Mouse (Mus musculus) limb, embryonic 11.5 days (tissue): Measurements from ENCODE around the gene Cd300c. TPM values are rescaled to one million over a fixed set of nuclear protein-coding genes. Genes with fewer than 3 reads are reported as not detected.
"Not testable (repeated sequence)": the region's sequence is repeated elsewhere in the genome, so short reads cannot be mapped to it uniquely, and the experiment has no call there.

Experiments used
- ATAC-seq: fragments of 200-750 bp; cut with Nextera tagmentation; 2 replicates; pipeline ENCODE4 v1.8.0; 2017; ENCODE audit warnings: low read depth; ENCODE audit not compliant: insufficient number of reproducible peaks, low FRiP score, low TSS enrichment
- DNase-seq: peaks from one replicate; pipeline ENCODE4 v3.0.0-alpha.2; 2015; ENCODE audit warnings: low spot score
- H3K27ac ChIP-seq: fragments of 300-500 bp; sonication (generic); replicated peaks from 2 replicates; pipeline ENCODE4 v1.5.1; 2014; ENCODE audit warnings: low read depth, mild to moderate bottlenecking, low read length
- H3K27me3 ChIP-seq: fragments of 300-500 bp; sonication (generic); 2 replicates; pipeline ENCODE4 v1.6.1; 2014; ENCODE audit warnings: mild to moderate bottlenecking, low read length, mixed read lengths; ENCODE audit not compliant: control insufficient read depth, insufficient read depth
- H3K36me3 ChIP-seq: fragments of 300-500 bp; sonication (generic); 2 replicates; pipeline ENCODE4 v1.6.1; 2014; ENCODE audit warnings: mild to moderate bottlenecking, low read length, moderate library complexity, mixed read lengths; ENCODE audit not compliant: control insufficient read depth, insufficient read depth
- H3K4me1 ChIP-seq: fragments of 300-500 bp; sonication (generic); 2 replicates; pipeline ENCODE4 v1.6.1; 2014; ENCODE audit warnings: low read length, mixed read lengths; ENCODE audit not compliant: control insufficient read depth, insufficient read depth
- H3K4me2 ChIP-seq: fragments of 300-500 bp; sonication (generic); 2 replicates; pipeline ENCODE4 v1.6.1; 2014; ENCODE audit warnings: low read depth, mild to moderate bottlenecking, moderate library complexity; ENCODE audit not compliant: severe bottlenecking
- H3K4me3 ChIP-seq: fragments of 300-500 bp; sonication (generic); 2 replicates; pipeline ENCODE4 v1.5.1; 2014; ENCODE audit warnings: low read depth, low read length
- H3K9ac ChIP-seq: fragments of 300-500 bp; sonication (generic); 2 replicates; pipeline ENCODE4 v1.6.1; 2014; ENCODE audit warnings: mild to moderate bottlenecking, low read length
- H3K9me3 ChIP-seq: fragments of 300-500 bp; sonication (generic); 2 replicates; pipeline ENCODE4 v1.6.1; 2016; ENCODE audit warnings: low read length; ENCODE audit not compliant: control insufficient read depth
- WGBS: fragments of 180-500 bp; shearing (Covaris S2); extraction: QIAGEN DNeasy Blood & Tissue Kit; methylation state at CpG from one replicate; pipeline ENCODE4 v1.1.7; 2014; 5-methylcytosine and 5-hydroxymethylcytosine counted together
- polyA plus RNA-seq: library from polyadenylated mRNA; unstranded; fragments of >200 nt; fragmentation: Nextera tagmentation; extraction: Ambion mirVana; gene quantifications from 2 replicates; pipeline ENCODE4 v1.2.1, GENCODE M21; 2014

Gene Cd300c
- not detected in 2 replicates for polyA plus RNA-seq

DNA sequence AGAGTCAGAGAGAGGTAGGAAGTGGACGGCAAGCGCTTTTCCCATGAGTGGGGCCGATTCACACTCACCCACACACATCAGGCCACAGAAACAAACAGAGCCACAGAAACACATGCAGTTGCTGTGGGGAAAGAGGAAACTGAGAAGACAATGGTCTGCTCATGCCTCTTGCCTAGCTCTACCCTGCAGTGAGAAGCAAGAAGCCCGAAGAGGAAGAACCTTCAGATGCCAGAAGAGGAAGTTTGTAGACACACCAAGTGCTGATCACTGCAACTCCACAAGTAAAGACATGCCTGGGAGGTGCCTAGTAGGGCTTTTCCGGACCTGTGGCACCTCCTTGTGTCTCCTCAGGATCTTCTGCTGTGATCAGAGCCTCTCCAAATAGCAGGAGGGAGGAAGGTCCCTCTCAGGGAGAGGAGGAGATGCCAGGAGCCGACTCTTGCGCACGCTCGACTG is at the start of gene Cd300c:
Gene Cd300c (minus strand): TSS at position 406 of the 456 bp plus-strand sequence.
- Histone ChIP-seq H3K4me3 (no peak within 1 kb of the TSS), H3K9ac (no peak within 1 kb of the TSS), H3K4me2 (no peak within 1 kb of the TSS; the same call in 1 of the 2 replicates), H3K4me1 (no peaks in the 10 kb centered on the region), H3K36me3 (no peaks in the 10 kb centered on the region), H3K27ac (no peak within 1 kb of the TSS), H3K9me3 (no peaks in the 10 kb centered on the region), H3K27me3 (no peaks in the 10 kb centered on the region)
- DNase-seq (no peak), ATAC-seq (no peak)
- 84% methylated on average over 9 of the region's 9 CpGs for WGBS

DNA sequence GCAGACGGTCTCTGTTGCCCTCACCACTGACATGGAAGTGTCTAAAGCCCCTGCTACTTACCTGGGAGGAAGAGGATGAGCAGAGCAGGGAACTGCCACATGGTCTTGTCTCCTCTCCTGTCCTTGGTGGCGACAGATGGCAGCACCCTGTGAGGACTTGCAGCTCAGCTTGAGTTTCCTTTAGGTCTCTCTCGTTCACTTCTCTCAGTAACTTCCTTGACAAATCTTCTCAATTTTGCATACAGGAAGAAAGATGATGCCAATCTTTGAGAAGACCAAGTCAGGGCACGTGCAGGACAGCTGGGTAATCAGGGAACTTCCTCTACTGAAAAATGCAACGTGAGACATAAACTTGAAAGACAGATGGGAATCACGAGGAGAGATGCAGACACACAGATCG is 47.1 kb upstream of the Cd300c start, which contains the start of gene Cd300ld2:
Gene Cd300ld2 (minus strand): TSS at position 101 of the 400 bp plus-strand sequence.
- no CpG with 5 or more reads among the region's 7 CpGs for WGBS

DNA sequence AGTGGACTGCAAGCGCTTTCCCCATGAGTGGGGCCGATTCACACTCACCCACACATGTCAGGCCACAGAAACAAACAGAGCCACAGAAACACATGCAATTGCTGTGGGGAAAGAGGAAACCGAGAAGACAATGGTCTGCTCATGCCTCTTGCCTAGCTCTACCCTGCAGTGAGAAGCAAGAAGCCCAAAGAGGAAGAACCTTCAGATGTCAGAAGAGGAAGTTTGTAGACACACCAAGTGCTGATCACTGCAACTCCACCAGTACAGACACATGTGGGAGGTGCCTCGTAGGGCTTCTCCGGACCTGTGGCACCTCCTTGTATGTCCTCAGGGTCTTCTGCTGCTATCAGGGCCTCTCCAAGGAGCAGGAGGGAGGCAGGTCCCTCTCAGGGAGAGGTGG is 35.1 kb upstream of the Cd300c start:
- no peak overlapping the region for H3K9ac ChIP-seq
- H3K27me3 ChIP-seq: no peaks in the 10 kb centered on the region
- no peak for ATAC-seq
- H3K36me3 ChIP-seq: no peaks in the 10 kb centered on the region
- H3K27ac ChIP-seq: no peak overlapping the region
- no peaks in the 10 kb centered on the region for H3K9me3 ChIP-seq
- H3K4me2 ChIP-seq: no peak overlapping the region
- no peak overlapping the region for H3K4me3 ChIP-seq
- H3K4me1 ChIP-seq: no peaks in the 10 kb centered on the region
- no peak for DNase-seq
- 82% methylated on average over 5 of the region's 5 CpGs for WGBS

More for the DNA sequence above, 47.1 kb upstream of the Cd300c start, which contains the start of gene Cd300ld2:
- not testable (repeated sequence) for H3K9me3 ChIP-seq, H3K27ac ChIP-seq, H3K9ac ChIP-seq, H3K36me3 ChIP-seq, H3K4me1 ChIP-seq, H3K27me3 ChIP-seq, H3K4me3 ChIP-seq, H3K4me2 ChIP-seq, ATAC-seq, DNase-seq

- H3K9me3 ChIP-seq: no peaks in the 10 kb centered on the region
- no peak for DNase-seq
- no peak within 1 kb of the TSS for H3K9ac ChIP-seq
- ATAC-seq: no peak
- no peaks in the 10 kb centered on the region for H3K36me3 ChIP-seq
- H3K4me3 ChIP-seq: no peak within 1 kb of the TSS
- H3K27ac ChIP-seq: no peak within 1 kb of the TSS
- no peak within 1 kb of the TSS for H3K4me2 ChIP-seq
- H3K4me1 ChIP-seq: no peaks in the 10 kb centered on the region
- 80% methylated on average over 7 of the region's 7 CpGs for WGBS
- no peaks in the 10 kb centered on the region for H3K27me3 ChIP-seq
Measured at GRCm38 (mm10) chr11:115001474-115002040, 32.6 kb upstream of the Cd300c start, which contains the start of gene Cd300c2. TSS of gene Cd300c2 (minus strand) at chr11:115001880.

DNA sequence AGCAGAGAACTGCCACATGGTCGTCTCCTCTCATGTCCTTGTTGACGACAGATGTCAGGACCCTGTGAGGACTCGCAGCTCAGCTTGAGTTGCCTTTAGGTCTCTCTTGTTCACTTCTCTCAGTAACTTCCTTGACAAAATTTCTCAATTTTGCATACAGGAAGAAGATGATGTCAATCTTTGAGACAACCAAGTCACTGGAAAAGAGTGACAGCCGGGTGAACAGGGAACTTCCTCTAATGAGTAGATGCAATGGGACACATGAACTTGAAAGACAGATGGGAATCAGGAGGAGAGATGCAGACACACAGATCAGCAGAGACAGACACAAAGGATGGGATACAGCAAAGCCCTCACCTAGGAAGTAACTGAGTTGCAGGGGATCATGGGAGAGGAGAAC is 20.8 kb upstream of the Cd300c start, which contains the start of gene Cd300ld:
Gene Cd300ld (minus strand): TSS at position 130 of the 400 bp plus-strand sequence.
- Histone ChIP-seq H3K27ac (no peak within 1 kb of the TSS), H3K4me1 (no peaks in the 10 kb centered on the region), H3K9ac (no peak within 1 kb of the TSS), H3K4me2 (no peak within 1 kb of the TSS), H3K36me3 (no peaks in the 10 kb centered on the region), H3K9me3 (no peaks in the 10 kb centered on the region), H3K4me3 (no peak within 1 kb of the TSS), H3K27me3 (no peaks in the 10 kb centered on the region)
- no peak for ATAC-seq
- WGBS: 75% methylated on average over 4 of the region's 4 CpGs
- DNase-seq: no peak

- DNase-seq (no peak), ATAC-seq (no peak)
- Histone ChIP-seq H3K4me2 (no peak overlapping the region), H3K27me3 (no peaks in the 10 kb centered on the region), H3K36me3 (no peaks in the 10 kb centered on the region), H3K4me1 (no peaks in the 10 kb centered on the region), H3K9ac (no peak overlapping the region), H3K4me3 (no peak overlapping the region), H3K27ac (no peak overlapping the region), H3K9me3 (peaks cover 4% of the 10 kb centered on the region; the same call in 1 of the 2 replicates)
- WGBS: 89% methylated on average over 4 of the region's 4 CpGs
Measured at GRCm38 (mm10) chr11:114981866-114982265, 12.9 kb upstream of the Cd300c start.

DNA sequence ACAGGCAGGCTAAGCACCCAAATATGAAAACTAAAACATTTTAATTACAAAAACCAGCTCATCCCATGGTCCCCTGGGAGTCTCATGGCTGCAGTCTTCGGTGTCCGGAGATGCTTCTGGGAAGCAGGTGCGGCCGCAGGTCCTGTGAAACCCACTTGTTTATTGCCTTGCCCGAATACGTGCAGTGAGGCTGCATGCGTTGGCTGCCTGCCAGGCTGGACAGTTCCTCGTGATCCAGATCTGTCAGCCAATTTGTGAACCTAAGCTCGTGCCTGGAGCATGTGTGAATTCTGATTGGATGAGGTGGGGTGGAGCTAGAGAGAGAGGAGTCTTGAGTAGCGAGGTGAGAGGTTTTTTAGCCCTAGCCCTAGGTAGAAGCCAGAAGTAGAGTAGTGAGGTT is 3.8 kb upstream of the Cd300c start:
- no peak for DNase-seq
- Histone ChIP-seq H3K4me2 (no peak overlapping the region), H3K9me3 (no peaks in the 10 kb centered on the region), H3K27me3 (no peaks in the 10 kb centered on the region), H3K4me3 (no peak overlapping the region), H3K9ac (no peak overlapping the region), H3K4me1 (no peaks in the 10 kb centered on the region), H3K27ac (no peak overlapping the region), H3K36me3 (no peaks in the 10 kb centered on the region)
- WGBS: 86% methylated on average over 10 of the region's 10 CpGs
- ATAC-seq: no peak

GRCm38 (mm10) chr11:114965182-114965828 is 3.7 kb downstream of the Cd300c start:
- DNase-seq: no peak
- no peaks in the 10 kb centered on the region for H3K36me3 ChIP-seq
- no peak overlapping the region for H3K27ac ChIP-seq
- no peak for ATAC-seq
- no peak overlapping the region for H3K4me2 ChIP-seq
- no peaks in the 10 kb centered on the region for H3K9me3 ChIP-seq
- 65% methylated on average over 3 of the region's 3 CpGs for WGBS
- H3K9ac ChIP-seq: no peak overlapping the region
- no peaks in the 10 kb centered on the region for H3K4me1 ChIP-seq
- H3K4me3 ChIP-seq: no peak overlapping the region
- no peaks in the 10 kb centered on the region for H3K27me3 ChIP-seq
